Mouse (Mus musculus): Measurements from ENCODE around the gene Fhl1. TPM values are rescaled to one million over a fixed set of nuclear protein-coding genes. Genes with fewer than 3 reads are reported as not detected.

Fhl1 gene
- polyA plus RNA-seq, 1 experiment: 23.4 TPM

DNA sequence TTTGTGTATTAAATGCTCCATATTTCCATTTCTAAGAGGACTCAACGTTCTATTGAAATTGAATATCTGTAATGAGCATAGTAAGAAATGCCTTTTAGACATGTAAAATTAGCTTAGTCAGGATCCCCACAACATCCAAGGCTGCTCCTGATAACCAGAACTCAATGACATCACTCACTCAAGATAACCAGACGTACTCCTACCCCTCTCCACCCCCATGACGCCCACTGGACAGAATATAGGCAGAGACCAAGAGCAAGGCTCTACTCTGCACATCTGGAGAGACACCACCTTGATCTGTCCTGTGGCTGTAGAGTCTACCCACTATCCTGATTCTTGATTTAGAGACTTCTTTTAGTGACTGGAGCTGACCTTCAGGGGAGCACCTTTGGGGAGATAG lies 3.1 kb upstream of the Fhl1 start:
- DNase-seq (ENCODE audit: low read depth in 1 of 2, low spot score in 2 of 2): no peak
- Histone ChIP-seq H3K36me3 (ENCODE audit: control insufficient read depth, insufficient read depth, low read length) (no peaks in the 10 kb centered on the region), H3K27ac (ENCODE audit: insufficient read depth, low read length) (no peak overlapping the region), H3K4me3 (ENCODE audit: extremely low read depth, insufficient read depth, insufficient read length) (no peak overlapping the region), H3K4me1 (ENCODE audit: control insufficient read depth, insufficient read depth, insufficient read length) (no peaks in the 10 kb centered on the region), H3K27me3 (ENCODE audit: control insufficient read depth, insufficient read depth, low read length) (no peaks in the 10 kb centered on the region)
- 60% methylated on average over 3 of the region's 3 CpGs for WGBS
- TF ChIP-seq POLR2A (IDR thresholded peaks at IDR 0.05; ENCODE audit: low read depth, low read length): no peak
- TF ChIP-seq CTCF (IDR thresholded peaks at IDR 0.05; ENCODE audit: extremely low read depth, insufficient read depth, insufficient read length, insufficient replicate concordance): no peak

DNA sequence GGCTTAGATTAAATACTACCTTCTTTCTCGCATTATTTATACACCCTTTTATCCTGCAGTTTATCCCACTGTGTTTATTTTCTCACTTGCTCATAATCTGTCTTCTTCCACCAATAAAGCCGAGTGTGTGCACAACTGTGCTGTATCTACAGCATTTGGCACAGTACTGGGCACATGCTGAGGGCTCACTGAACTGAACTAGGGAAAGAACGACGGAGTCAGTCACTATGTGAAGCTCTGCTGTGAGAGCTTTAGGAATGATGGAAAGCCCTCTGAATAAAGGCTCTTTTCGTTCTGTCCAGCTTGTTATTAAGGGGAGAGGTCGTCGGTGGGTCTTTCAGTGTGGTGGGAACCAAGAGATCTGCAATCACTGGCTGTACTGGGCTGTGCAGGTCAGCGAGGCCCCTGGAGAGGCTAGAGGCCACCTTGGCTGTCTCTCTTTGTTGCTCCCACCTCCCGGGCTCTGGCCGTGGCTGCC lies 720 bp upstream of the Fhl1 start:
- no peak for DNase-seq (ENCODE audit: low read depth in 1 of 2, low spot score in 2 of 2)
- 33% methylated on average over 10 of the region's 10 CpGs for WGBS
- Histone ChIP-seq H3K36me3 (ENCODE audit: control insufficient read depth, insufficient read depth, low read length) (no peaks in the 10 kb centered on the region), H3K27ac (ENCODE audit: insufficient read depth, low read length) (no peak overlapping the region), H3K4me1 (ENCODE audit: control insufficient read depth, insufficient read depth, insufficient read length) (no peaks in the 10 kb centered on the region), H3K4me3 (ENCODE audit: extremely low read depth, insufficient read depth, insufficient read length) (peak overlapping the region; percentile 18; the same call in 1 of the 2 replicates), H3K27me3 (ENCODE audit: control insufficient read depth, insufficient read depth, low read length) (no peaks in the 10 kb centered on the region)
- TF ChIP-seq POLR2A (IDR thresholded peaks at IDR 0.05; ENCODE audit: low read depth, low read length): no peak
- no peak for TF ChIP-seq CTCF (IDR thresholded peaks at IDR 0.05; ENCODE audit: extremely low read depth, insufficient read depth, insufficient read length, insufficient replicate concordance)

DNA sequence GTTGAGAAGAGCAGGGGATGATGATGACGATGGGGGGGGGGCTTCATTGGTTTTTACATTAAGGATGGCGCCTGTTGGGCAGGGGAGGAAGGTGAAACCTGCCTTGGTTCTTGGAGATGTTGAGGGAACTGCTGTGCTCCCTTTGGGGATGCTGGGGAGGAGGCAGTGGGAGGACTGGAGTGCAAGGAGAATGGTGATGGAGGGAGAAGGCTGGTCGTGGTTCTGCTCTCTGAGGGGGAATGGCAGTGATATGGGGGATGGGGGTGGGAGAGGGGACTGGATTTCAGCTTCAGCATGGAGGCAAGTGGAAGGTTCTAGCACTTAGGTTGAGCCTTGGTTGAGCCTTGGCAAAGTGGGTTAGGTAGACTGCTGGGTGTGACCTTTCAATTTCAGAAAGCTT lies 814 bp downstream of the Fhl1 start:
- no peak for TF ChIP-seq CTCF (IDR thresholded peaks at IDR 0.05; ENCODE audit: extremely low read depth, insufficient read depth, insufficient read length, insufficient replicate concordance)
- TF ChIP-seq POLR2A (IDR thresholded peaks at IDR 0.05; ENCODE audit: low read depth, low read length): no peak
- Histone ChIP-seq H3K27ac (ENCODE audit: insufficient read depth, low read length) (no peak overlapping the region), H3K4me1 (ENCODE audit: control insufficient read depth, insufficient read depth, insufficient read length) (no peaks in the 10 kb centered on the region), H3K4me3 (ENCODE audit: extremely low read depth, insufficient read depth, insufficient read length) (no peak overlapping the region), H3K36me3 (ENCODE audit: control insufficient read depth, insufficient read depth, low read length) (no peaks in the 10 kb centered on the region), H3K27me3 (ENCODE audit: control insufficient read depth, insufficient read depth, low read length) (no peaks in the 10 kb centered on the region)
- no peak for DNase-seq (ENCODE audit: low read depth in 1 of 2, low spot score in 2 of 2)
- WGBS: 39% methylated on average over 3 of the region's 3 CpGs

DNA sequence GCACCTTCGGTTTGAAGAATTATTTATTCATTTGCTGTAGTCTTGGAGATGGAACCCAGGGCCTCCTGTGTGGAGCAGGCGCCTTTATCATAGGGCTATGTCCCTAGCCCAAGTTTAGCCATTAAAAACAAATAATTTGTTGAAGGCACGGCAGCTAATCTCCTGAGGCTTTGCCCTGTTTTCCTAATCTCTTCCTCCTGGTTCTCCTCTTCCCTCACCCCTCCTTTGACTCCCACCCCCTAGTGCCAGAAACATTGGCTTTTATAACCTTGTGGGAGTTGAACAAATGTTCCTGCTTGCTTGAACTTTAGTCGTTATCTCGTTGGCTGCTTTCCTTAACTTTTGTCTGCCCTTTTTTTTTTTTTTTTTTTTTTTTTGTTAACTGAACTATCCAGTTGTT lies 2.8 kb downstream of the Fhl1 start:
- 75% methylated on average over 5 of the region's 5 CpGs for WGBS
- TF ChIP-seq POLR2A (IDR thresholded peaks at IDR 0.05; ENCODE audit: low read depth, low read length) (no peak), CTCF (IDR thresholded peaks at IDR 0.05; ENCODE audit: extremely low read depth, insufficient read depth, insufficient read length, insufficient replicate concordance) (no peak)
- Histone ChIP-seq H3K4me3 (ENCODE audit: extremely low read depth, insufficient read depth, insufficient read length) (no peak overlapping the region), H3K27ac (ENCODE audit: insufficient read depth, low read length) (no peak overlapping the region), H3K27me3 (ENCODE audit: control insufficient read depth, insufficient read depth, low read length) (no peaks in the 10 kb centered on the region), H3K36me3 (ENCODE audit: control insufficient read depth, insufficient read depth, low read length) (no peaks in the 10 kb centered on the region), H3K4me1 (ENCODE audit: control insufficient read depth, insufficient read depth, insufficient read length) (no peaks in the 10 kb centered on the region)
- no peak for DNase-seq (ENCODE audit: low read depth in 1 of 2, low spot score in 2 of 2)

DNA sequence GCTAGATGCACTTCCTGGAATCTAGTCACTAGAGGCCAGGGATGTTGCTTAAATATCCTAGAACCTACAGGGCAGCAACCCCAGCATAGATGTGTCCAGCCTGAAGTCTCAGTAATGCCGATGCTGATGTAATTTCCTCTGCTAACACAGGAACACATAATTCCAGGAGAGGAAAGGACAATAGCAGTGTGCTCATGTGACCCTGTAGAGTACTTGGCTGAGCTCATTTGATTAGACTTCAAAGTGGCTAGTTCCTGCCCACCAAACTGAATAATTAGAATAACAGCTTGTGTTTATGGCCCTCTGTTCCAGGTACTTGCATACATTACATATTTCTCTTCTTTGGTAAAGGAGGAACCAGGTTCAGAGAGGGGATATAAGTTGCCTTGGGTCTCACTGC lies 4.6 kb downstream of the Fhl1 start:
- H3K36me3 ChIP-seq (ENCODE audit: control insufficient read depth, insufficient read depth, low read length): no peaks in the 10 kb centered on the region
- no peaks in the 10 kb centered on the region for H3K27me3 ChIP-seq (ENCODE audit: control insufficient read depth, insufficient read depth, low read length)
- no peak overlapping the region for H3K4me3 ChIP-seq (ENCODE audit: extremely low read depth, insufficient read depth, insufficient read length)
- WGBS: 83% methylated on average over 1 of the region's 1 CpGs
- no peak overlapping the region for H3K27ac ChIP-seq (ENCODE audit: insufficient read depth, low read length)
- DNase-seq (ENCODE audit: low read depth in 1 of 2, low spot score in 2 of 2): no peak
- TF ChIP-seq CTCF (IDR thresholded peaks at IDR 0.05; ENCODE audit: extremely low read depth, insufficient read depth, insufficient read length, insufficient replicate concordance) (no peak), POLR2A (IDR thresholded peaks at IDR 0.05; ENCODE audit: low read depth, low read length) (no peak)
- H3K4me1 ChIP-seq (ENCODE audit: control insufficient read depth, insufficient read depth, insufficient read length): no peaks in the 10 kb centered on the region

DNA sequence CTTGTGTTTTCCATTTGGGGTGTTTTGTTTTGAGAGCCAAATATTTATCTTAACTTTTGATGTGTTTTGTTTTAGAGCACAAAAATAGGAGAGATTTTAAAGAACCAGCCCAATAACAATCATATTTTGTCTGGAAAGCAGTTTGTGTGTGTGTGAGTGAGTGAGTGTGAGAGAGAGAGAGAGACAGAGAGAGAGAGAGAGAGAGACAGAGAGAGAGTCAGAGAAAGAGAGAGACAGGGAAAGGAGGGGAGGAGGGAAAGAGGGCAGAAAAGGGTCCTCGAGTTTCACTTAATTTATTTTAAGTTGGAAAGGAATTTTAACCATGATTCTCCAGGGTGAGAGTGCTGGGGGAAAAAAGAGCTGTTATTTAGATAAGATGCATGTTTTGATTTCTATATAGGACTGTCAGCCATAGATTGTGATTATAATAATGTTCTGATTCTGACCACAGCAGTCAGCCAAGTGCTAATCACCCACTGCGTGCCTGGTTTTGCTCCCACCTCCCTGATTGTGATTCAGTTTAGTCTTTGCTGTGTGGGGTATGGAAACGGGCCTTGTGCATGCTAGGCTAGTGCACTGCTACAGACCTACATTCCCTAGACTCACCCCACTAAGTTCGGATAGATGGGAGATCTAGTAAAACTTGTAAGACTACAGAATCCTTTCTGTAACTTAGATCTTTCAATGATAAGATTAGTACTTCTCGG lies 6.4 kb downstream of the Fhl1 start:
- no peak overlapping the region for H3K27ac ChIP-seq (ENCODE audit: insufficient read depth, low read length)
- no peaks in the 10 kb centered on the region for H3K36me3 ChIP-seq (ENCODE audit: control insufficient read depth, insufficient read depth, low read length)
- WGBS: 78% methylated on average over 5 of the region's 5 CpGs
- H3K4me3 ChIP-seq (ENCODE audit: extremely low read depth, insufficient read depth, insufficient read length): no peak overlapping the region
- no peaks in the 10 kb centered on the region for H3K4me1 ChIP-seq (ENCODE audit: control insufficient read depth, insufficient read depth, insufficient read length)
- TF ChIP-seq POLR2A (IDR thresholded peaks at IDR 0.05; ENCODE audit: low read depth, low read length): no peak
- TF ChIP-seq CTCF (IDR thresholded peaks at IDR 0.05; ENCODE audit: extremely low read depth, insufficient read depth, insufficient read length, insufficient replicate concordance): no peak
- no peak for DNase-seq (ENCODE audit: low read depth in 1 of 2, low spot score in 2 of 2)
- H3K27me3 ChIP-seq (ENCODE audit: control insufficient read depth, insufficient read depth, low read length): no peaks in the 10 kb centered on the region

DNA sequence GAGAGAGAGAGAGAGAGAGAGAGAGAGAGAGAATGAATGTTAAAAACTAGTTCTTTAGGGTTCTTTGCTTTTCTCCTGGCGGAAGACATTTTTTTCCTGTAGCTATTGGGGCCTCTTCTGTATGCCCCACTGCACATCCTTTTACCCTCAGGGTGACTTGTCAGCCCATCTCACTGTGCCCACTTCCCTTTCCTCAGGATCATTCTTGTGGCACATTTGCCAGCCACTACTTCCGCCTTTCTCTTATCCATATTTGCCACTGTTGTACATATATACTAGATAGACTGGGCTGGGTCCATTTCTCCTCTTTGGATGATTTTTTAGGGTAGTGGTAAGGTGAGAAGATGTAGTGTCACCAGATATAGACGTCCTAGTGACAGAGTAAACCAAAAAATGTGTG lies 9.8 kb downstream of the Fhl1 start:
- Histone ChIP-seq H3K4me3 (ENCODE audit: extremely low read depth, insufficient read depth, insufficient read length) (no peak overlapping the region), H3K27me3 (ENCODE audit: control insufficient read depth, insufficient read depth, low read length) (no peaks in the 10 kb centered on the region), H3K27ac (ENCODE audit: insufficient read depth, low read length) (no peak overlapping the region), H3K4me1 (ENCODE audit: control insufficient read depth, insufficient read depth, insufficient read length) (no peaks in the 10 kb centered on the region), H3K36me3 (ENCODE audit: control insufficient read depth, insufficient read depth, low read length) (no peaks in the 10 kb centered on the region)
- 32% methylated on average over 3 of the region's 3 CpGs for WGBS
- no peak for DNase-seq (ENCODE audit: low read depth in 1 of 2, low spot score in 2 of 2)
- no peak for TF ChIP-seq POLR2A (IDR thresholded peaks at IDR 0.05; ENCODE audit: low read depth, low read length)
- TF ChIP-seq CTCF (IDR thresholded peaks at IDR 0.05; ENCODE audit: extremely low read depth, insufficient read depth, insufficient read length, insufficient replicate concordance): no peak

Measured in spleen, adult 2 months (tissue).